Mouse (Mus musculus) limb, embryonic 14.5 days (tissue): Measurements from ENCODE around the gene Hoxc5. TPM values are rescaled to one million over a fixed set of nuclear protein-coding genes. Genes with fewer than 3 reads are reported as not detected.

ENCODE experiments used
- ATAC-seq: fragments of 200-750 bp; cut with Nextera tagmentation; 2 replicates; pipeline ENCODE4 v1.8.0; 2017; ENCODE audit warnings: low read depth, moderate number of reproducible peaks, moderate TSS enrichment; ENCODE audit not compliant: low FRiP score
- DNase-seq: peaks from one replicate; pipeline ENCODE4 v3.0.0-alpha.2; 2015; ENCODE audit warnings: low spot score
- H3K27ac ChIP-seq: fragments of 300-500 bp; sonication (generic); replicated peaks from 2 replicates; pipeline ENCODE4 v1.5.1; 2014; ENCODE audit warnings: low read depth, mild to moderate bottlenecking, low read length, moderate library complexity, mixed read lengths
- H3K27me3 ChIP-seq: fragments of 300-500 bp; sonication (generic); 2 replicates; pipeline ENCODE4 v1.6.1; 2014; ENCODE audit warnings: low read length, mixed read lengths; ENCODE audit not compliant: control insufficient read depth, insufficient read depth
- H3K36me3 ChIP-seq: fragments of 300-500 bp; sonication (generic); 2 replicates; pipeline ENCODE4 v1.6.1; 2014; ENCODE audit warnings: mild to moderate bottlenecking, low read length, moderate library complexity, mixed read lengths; ENCODE audit not compliant: control insufficient read depth, insufficient read depth
- H3K4me1 ChIP-seq: fragments of 300-500 bp; sonication (generic); 2 replicates; pipeline ENCODE4 v1.6.1; 2014; ENCODE audit warnings: antibody characterized with exemption, low read length, mixed read lengths; ENCODE audit not compliant: control insufficient read depth, insufficient read depth
- H3K4me2 ChIP-seq: fragments of 300-500 bp; sonication (generic); replicated peaks from 2 replicates; pipeline ENCODE4 v1.6.1; 2014; ENCODE audit warnings: low read depth, mild to moderate bottlenecking, low read length, moderate library complexity; ENCODE audit not compliant: severe bottlenecking
- H3K4me3 ChIP-seq: fragments of 300-500 bp; sonication (generic); replicated peaks from 2 replicates; pipeline ENCODE4 v1.5.1; 2014; ENCODE audit warnings: low read length
- H3K9ac ChIP-seq: fragments of 300-500 bp; sonication (generic); 2 replicates; pipeline ENCODE4 v1.6.1; 2014; ENCODE audit warnings: mild to moderate bottlenecking, low read depth, low read length, moderate library complexity; ENCODE audit not compliant: severe bottlenecking
- H3K9me3 ChIP-seq: fragments of 300-500 bp; sonication (generic); 2 replicates; pipeline ENCODE4 v1.6.1; 2016; ENCODE audit warnings: low read length; ENCODE audit not compliant: control insufficient read depth
- POLR2A ChIP-seq: fragments of 200-500 bp; IDR thresholded peaks from 2 replicates; pipeline ENCODE4 v1.8.0; 2012; ENCODE audit warnings: inconsistent platforms, mild to moderate bottlenecking, moderate library complexity, borderline replicate concordance; ENCODE audit not compliant: insufficient read depth, insufficient read length; ENCODE audit errors: extremely low read depth
- WGBS: fragments of 180-500 bp; shearing (Covaris S2); extraction: QIAGEN DNeasy Blood & Tissue Kit; methylation state at CpG from one replicate; pipeline ENCODE4 v1.1.7; 2014; 5-methylcytosine and 5-hydroxymethylcytosine counted together
- polyA plus RNA-seq, 2 experiments: library from polyadenylated mRNA; depleted of rRNA in 1 of 2; stranded (reverse) in 1 of 2; unstranded in 1 of 2; fragments of >200 nt; fragmentation: Nextera tagmentation in 1 of 2; extraction: Ambion mirVana in 1 of 2; gene quantifications; 2 replicates each; pipeline versions ENCODE4 v1.2.1 to v1.2.3; 2012 to 2014

Hoxc5 gene
- polyA plus RNA-seq, 2 experiments, result 3.5 to 9.0 TPM

GRCm38 (mm10) chr15:102921053-102922011, 45.9 kb upstream of the Hoxc5 start, which contains the start of gene Hoxc13:
Gene Hoxc13 (plus strand): TSS chr15:102921103.
- ATAC-seq, result peak; percentile 23; the same call in 1 of the 2 replicates
- peak within 1 kb of the TSS; percentile 31 for H3K4me3 ChIP-seq
- H3K27ac ChIP-seq, result no peak within 1 kb of the TSS
- peak within 1 kb of the TSS; percentile 34; the same call in 1 of the 2 replicates for H3K4me2 ChIP-seq
- H3K9me3 ChIP-seq, result no peaks in the 10 kb centered on the region
- DNase-seq, result no peak
- WGBS, result under 1% methylated on average over 35 of the region's 88 CpGs
- H3K36me3 ChIP-seq, result no peaks in the 10 kb centered on the region
- no peak for TF ChIP-seq POLR2A
- no peak within 1 kb of the TSS for H3K9ac ChIP-seq
- H3K27me3 ChIP-seq, result peaks cover 96% of the 10 kb centered on the region
- H3K4me1 ChIP-seq, result no peaks in the 10 kb centered on the region; the same call in 1 of the 2 replicates

GRCm38 (mm10) chr15:102922012-102922362, 45.3 kb upstream of the Hoxc5 start:
- Histone ChIP-seq H3K4me3 (peak overlapping the region; percentile 31), H3K27ac (no peak overlapping the region), H3K9ac (no peak overlapping the region), H3K4me2 (peak overlapping the region; percentile 34; the same call in 1 of the 2 replicates), H3K36me3 (no peaks in the 10 kb centered on the region), H3K9me3 (no peaks in the 10 kb centered on the region), H3K27me3 (peaks cover 96% of the 10 kb centered on the region), H3K4me1 (no peaks in the 10 kb centered on the region; the same call in 1 of the 2 replicates)
- ATAC-seq (0 out of 2 replicates have a peak, but pooled peaks have one; percentile 30), DNase-seq (no peak)
- 0% methylated on average over 16 of the region's 24 CpGs for WGBS
- no peak for TF ChIP-seq POLR2A

DNA sequence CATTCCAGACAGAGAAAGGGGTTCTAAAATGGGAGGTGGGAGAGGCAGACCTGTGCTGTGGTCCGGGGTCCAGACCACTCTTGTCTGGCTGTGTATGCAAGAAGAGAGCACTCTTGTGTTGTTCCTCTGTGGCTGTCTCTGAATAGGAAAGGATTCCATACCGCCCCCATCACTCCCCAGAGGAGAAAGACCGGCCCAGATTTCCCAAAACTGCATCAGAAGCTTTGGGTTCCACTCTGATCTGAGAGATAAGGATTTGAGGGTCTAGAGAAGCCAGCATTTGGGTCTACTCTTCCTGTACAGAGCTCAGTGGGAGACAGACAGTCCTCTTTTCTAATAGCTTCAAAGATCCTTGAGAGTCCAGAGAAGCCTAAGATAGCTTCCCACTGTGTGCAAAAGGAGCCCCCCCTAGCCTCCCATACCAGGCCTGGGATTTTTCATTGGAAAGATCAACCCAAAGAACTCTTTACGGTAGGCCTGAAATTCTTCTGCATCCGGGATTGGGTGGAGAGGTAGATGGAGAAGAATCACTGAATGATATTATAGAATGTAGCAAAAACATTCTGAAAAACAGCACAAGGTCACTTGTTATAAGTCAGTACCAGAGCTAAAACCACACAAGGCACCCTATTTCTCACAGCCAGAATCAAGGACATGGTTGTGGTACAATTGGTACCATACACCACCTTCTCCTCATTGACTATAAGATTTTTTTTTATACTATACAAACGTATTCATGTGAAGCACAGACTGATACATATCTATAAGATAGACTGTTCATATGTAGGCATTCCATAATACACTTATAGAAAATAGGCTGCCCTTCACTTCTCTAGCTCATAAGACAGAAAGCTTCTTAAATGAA, 44.4 kb upstream of the Hoxc5 start:
- no peak overlapping the region for H3K9ac ChIP-seq
- H3K36me3 ChIP-seq, result no peaks in the 10 kb centered on the region
- no peak overlapping the region for H3K4me2 ChIP-seq
- no peaks in the 10 kb centered on the region for H3K9me3 ChIP-seq
- H3K27me3 ChIP-seq, result peaks cover 96% of the 10 kb centered on the region
- DNase-seq (no peak), ATAC-seq (no peak)
- no peak for TF ChIP-seq POLR2A
- H3K4me1 ChIP-seq, result no peaks in the 10 kb centered on the region; the same call in 1 of the 2 replicates
- 12% methylated on average over 6 of the region's 6 CpGs for WGBS
- H3K4me3 ChIP-seq, result no peak overlapping the region
- H3K27ac ChIP-seq, result no peak overlapping the region

DNA sequence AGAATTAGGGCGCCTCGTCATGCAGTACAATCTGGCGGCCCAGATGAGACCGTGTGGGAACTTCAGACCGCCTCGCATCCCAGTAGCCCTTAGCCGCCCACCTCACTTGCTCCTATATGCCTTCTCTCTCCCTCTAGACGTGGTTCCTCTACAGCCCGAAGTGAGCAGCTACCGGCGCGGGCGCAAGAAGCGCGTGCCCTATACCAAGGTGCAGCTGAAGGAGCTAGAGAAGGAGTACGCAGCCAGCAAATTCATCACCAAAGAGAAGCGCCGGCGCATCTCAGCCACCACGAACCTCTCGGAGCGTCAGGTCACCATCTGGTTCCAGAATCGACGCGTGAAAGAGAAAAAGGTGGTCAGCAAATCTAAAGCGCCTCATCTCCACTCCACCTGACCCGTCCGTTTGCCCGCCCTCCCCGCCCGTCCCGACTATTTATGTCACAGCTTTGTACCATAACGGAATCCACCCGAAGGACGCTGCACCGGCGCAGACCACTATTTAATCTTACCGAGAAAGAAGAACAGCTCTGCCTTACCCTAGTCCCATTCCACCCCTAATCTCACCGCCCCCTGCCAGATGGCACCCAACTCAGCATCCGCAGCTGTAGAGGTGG, 40.1 kb upstream of the Hoxc5 start:
- Histone ChIP-seq H3K36me3 (no peaks in the 10 kb centered on the region), H3K9ac (no peak overlapping the region), H3K27me3 (peaks cover 95% of the 10 kb centered on the region), H3K9me3 (no peaks in the 10 kb centered on the region), H3K4me1 (no peaks in the 10 kb centered on the region), H3K4me2 (no peak overlapping the region), H3K27ac (no peak overlapping the region), H3K4me3 (no peak overlapping the region)
- TF ChIP-seq POLR2A, result no peak
- ATAC-seq, result no peak
- no peak for DNase-seq
- WGBS, result 5% methylated on average over 40 of the region's 40 CpGs

- WGBS, result 2% methylated on average over 23 of the region's 23 CpGs
Observed at GRCm38 (mm10) chr15:102931706-102932358, 35.4 kb upstream of the Hoxc5 start.

More at GRCm38 (mm10) chr15:102931706-102932358, 35.4 kb upstream of the Hoxc5 start:
- no peak for ATAC-seq
- no peak for DNase-seq
- no peak overlapping the region for H3K4me3 ChIP-seq
- no peaks in the 10 kb centered on the region for H3K4me1 ChIP-seq
- no peak overlapping the region for H3K9ac ChIP-seq
- H3K4me2 ChIP-seq, result no peak overlapping the region
- no peak for TF ChIP-seq POLR2A
- H3K9me3 ChIP-seq, result no peaks in the 10 kb centered on the region
- peaks cover 98% of the 10 kb centered on the region for H3K27me3 ChIP-seq
- H3K27ac ChIP-seq, result no peak overlapping the region
- H3K36me3 ChIP-seq, result no peaks in the 10 kb centered on the region
